Comparison of ENCODE assay signal across 8 mouse cellular contexts in genomic region chr10:116949111-116950008, GRCm38 (mm10). TPM values are rescaled to one million over a fixed set of nuclear protein-coding genes. Genes with fewer than 3 reads are reported as not detected.
DNase-seq lines count a peak whose midpoint lies in the region; ATAC-seq and TF ChIP-seq lines count a peak whose summit lies in the region.

No protein-coding gene starts in this region.

- H3K27me3 ChIP-seq in forebrain, embryonic 14.5 days (replicated peaks; ENCODE audit: control insufficient read depth, insufficient read depth, low read length) = no peaks in the 10 kb centered on the region
- H3K27me3 ChIP-seq in lung, embryonic 15.5 days = no peaks in the 10 kb centered on the region

- peak overlapping the region; percentile 86 for H3K4me3 ChIP-seq in bone marrow macrophage, adult 2 months (ENCODE audit: insufficient read depth, low read length)
- peak overlapping the region; percentile 83 for H3K4me3 ChIP-seq in forebrain, embryonic 14.5 days (ENCODE audit: low read depth, low read length)
- peak overlapping the region; percentile 87 for H3K4me3 ChIP-seq in lung, embryonic 15.5 days

- peak overlapping the region; percentile 80 for H3K9ac ChIP-seq in forebrain, embryonic 14.5 days (ENCODE audit: low read length)
- peak overlapping the region; percentile 72 for H3K9ac ChIP-seq in lung, embryonic 15.5 days

- peak; percentile 33 to 34 for DNase-seq in thymus, adult 18-20 months
- no peak for DNase-seq in thymus, postnatal 0 days (ENCODE audit: low spot score)
- peak; percentile 54 for DNase-seq in forebrain, embryonic 14.5 days (ENCODE audit: low spot score)
- peak; percentile 87 for DNase-seq in kidney, adult 9 months
- peak; percentile 31 to 35 for DNase-seq in right cerebral cortex, adult 2 months (ENCODE audit: low spot score in 2 of 2)
- no peak for DNase-seq in gastrocnemius, adult 18-20 months (ENCODE audit: low spot score)

- ATAC-seq in forebrain, embryonic 14.5 days = peak; percentile 40
- ATAC-seq in lung, embryonic 15.5 days (ENCODE audit: borderline replicate concordance, extremely low read depth, low FRiP score, low TSS enrichment) = peak; percentile 20; the same call in 1 of the 2 replicates

- no peaks in the 10 kb centered on the region for H3K36me3 ChIP-seq in forebrain, embryonic 14.5 days (ENCODE audit: control insufficient read depth, insufficient read depth, low read length)
- H3K36me3 ChIP-seq in lung, embryonic 15.5 days = no peaks in the 10 kb centered on the region

- H3K4me1 ChIP-seq in bone marrow macrophage, adult 2 months (ENCODE audit: control insufficient read depth, insufficient read depth, low read length) = 0 out of 2 replicates have a peak, but pooled peaks cover 2% of the 10 kb centered on the region
- peaks cover 9% of the 10 kb centered on the region for H3K4me1 ChIP-seq in forebrain, embryonic 14.5 days (ENCODE audit: control insufficient read depth, insufficient read depth, low read length)
- peaks cover 9% of the 10 kb centered on the region for H3K4me1 ChIP-seq in lung, embryonic 15.5 days

- no peak for TF ChIP-seq POLR2A in bone marrow macrophage, adult 2 months (IDR thresholded peaks at IDR 0.05; ENCODE audit: borderline replicate concordance, low read depth, low read length)

- WGBS in forebrain, embryonic 14.5 days = under 1% methylated on average over 42 of the region's 44 CpGs
- 1% methylated on average over 44 of the region's 44 CpGs for WGBS in lung, embryonic 15.5 days

- no peak for TF ChIP-seq CTCF in bone marrow macrophage, adult 2 months (IDR thresholded peaks at IDR 0.05; ENCODE audit: low read depth, low read length)

- H3K27ac ChIP-seq in bone marrow macrophage, adult 2 months (ENCODE audit: insufficient read depth, low read depth, low read length) = no peak overlapping the region
- peak overlapping the region; percentile 91 for H3K27ac ChIP-seq in forebrain, embryonic 14.5 days (ENCODE audit: low read depth, low read length)
- peak overlapping the region; percentile 91 for H3K27ac ChIP-seq in lung, embryonic 15.5 days

- H3K9me3 ChIP-seq in forebrain, embryonic 14.5 days (replicated peaks; ENCODE audit: control insufficient read depth, low read length) = no peaks in the 10 kb centered on the region
- no peaks in the 10 kb centered on the region for H3K9me3 ChIP-seq in lung, embryonic 15.5 days

- peak overlapping the region; percentile 82 for H3K4me2 ChIP-seq in forebrain, embryonic 14.5 days (ENCODE audit: low read length)
- peak overlapping the region; percentile 89 for H3K4me2 ChIP-seq in lung, embryonic 15.5 days

RNA-seq across cellular contexts. Expression of gene Rab3ip, which starts 1.2 kb away (rescaled TPM):
- 20.6 and 22.5 TPM in 2 replicates for polyA plus RNA-seq in thymus, postnatal 0 days (2015; fragmentation: Nextera tagmentation; extraction: Ambion mirVana)
- polyA plus RNA-seq in bone marrow macrophage, adult 2 months (2012; ENCODE audit: insufficient read depth, insufficient read length, missing spikeins) = 5.8 and 6.2 TPM in 2 replicates
- 37.3 and 42.8 TPM in 2 replicates for polyA plus RNA-seq in forebrain, embryonic 14.5 days (2014; fragmentation: Nextera tagmentation; extraction: Ambion mirVana)
- polyA plus RNA-seq in lung, embryonic 15.5 days (2015; fragmentation: Nextera tagmentation; extraction: Ambion mirVana) = 31.1 and 32.3 TPM in 2 replicates
- 10 to 100 TPM; 29.9 to 33.8 TPM for total RNA-seq in gastrocnemius, adult 18-20 months (2021)

RNA-seq across cellular contexts. Expression of gene Gm10271, which starts 23.0 kb away (rescaled TPM):
- not detected in 2 replicates for polyA plus RNA-seq in thymus, postnatal 0 days (2015; fragmentation: Nextera tagmentation; extraction: Ambion mirVana)
- not detected in 2 replicates for polyA plus RNA-seq in bone marrow macrophage, adult 2 months (2012; ENCODE audit: insufficient read depth, insufficient read length, missing spikeins)
- not detected in 2 replicates for polyA plus RNA-seq in forebrain, embryonic 14.5 days (2014; fragmentation: Nextera tagmentation; extraction: Ambion mirVana)
- not detected in 2 replicates for polyA plus RNA-seq in lung, embryonic 15.5 days (2015; fragmentation: Nextera tagmentation; extraction: Ambion mirVana)
- not detected for total RNA-seq in gastrocnemius, adult 18-20 months (2021)

RNA-seq across cellular contexts. Expression of gene Best3, which starts 36.8 kb away (rescaled TPM):
- polyA plus RNA-seq in thymus, postnatal 0 days (2015; fragmentation: Nextera tagmentation; extraction: Ambion mirVana) = not detected in 2 replicates
- polyA plus RNA-seq in bone marrow macrophage, adult 2 months (2012; ENCODE audit: insufficient read depth, insufficient read length, missing spikeins) = not detected in 2 replicates
- 0.10 TPM in 1 of 2 replicates, not detected in the other for polyA plus RNA-seq in forebrain, embryonic 14.5 days (2014; fragmentation: Nextera tagmentation; extraction: Ambion mirVana)
- polyA plus RNA-seq in lung, embryonic 15.5 days (2015; fragmentation: Nextera tagmentation; extraction: Ambion mirVana) = 0.14 and 0.28 TPM in 2 replicates
- total RNA-seq in gastrocnemius, adult 18-20 months (2021) = 10 to 100 TPM; 23.5 to 29.6 TPM

RNA-seq across cellular contexts. Expression of gene Myrfl, which starts 52.6 kb away (rescaled TPM):
- polyA plus RNA-seq in thymus, postnatal 0 days (2015; fragmentation: Nextera tagmentation; extraction: Ambion mirVana) = 0.26 and 0.27 TPM in 2 replicates
- not detected in 2 replicates for polyA plus RNA-seq in bone marrow macrophage, adult 2 months (2012; ENCODE audit: insufficient read depth, insufficient read length, missing spikeins)
- 0.06 and 0.11 TPM in 2 replicates for polyA plus RNA-seq in forebrain, embryonic 14.5 days (2014; fragmentation: Nextera tagmentation; extraction: Ambion mirVana)
- 0.09 TPM in 1 of 2 replicates, not detected in the other for polyA plus RNA-seq in lung, embryonic 15.5 days (2015; fragmentation: Nextera tagmentation; extraction: Ambion mirVana)
- total RNA-seq in gastrocnemius, adult 18-20 months (2021) = under 1 TPM in 1 of 2 experiments, not detected in 1; 0.09 TPM

Comparison
In these comparisons a context has a peak if more than half of its experiments do, and no peak if none do; other contexts are left out.
1. DNase-seq: peak in thymus, adult 18-20 months (2 of 2), forebrain, embryonic 14.5 days (single experiment), kidney, adult 9 months (single experiment) and right cerebral cortex, adult 2 months (2 of 2); none in thymus, postnatal 0 days (single experiment) and gastrocnemius, adult 18-20 months (single experiment).
2. Peak in every context shown above with its lines, with median percentiles within 50 percentile points of each other: H3K4me3 ChIP-seq.